Mouse (Mus musculus) right cerebral cortex, postnatal 4 days (tissue): ENCODE measurements around the gene Cela2a.
A peak's percentile ranks its signal among the peaks of the same experiment; 100 is the strongest.

Experiments
- DNase-seq: peaks from one replicate; pipeline ENCODE4 v3.0.0-alpha.2; 2022

Gene Cela2a

DNA sequence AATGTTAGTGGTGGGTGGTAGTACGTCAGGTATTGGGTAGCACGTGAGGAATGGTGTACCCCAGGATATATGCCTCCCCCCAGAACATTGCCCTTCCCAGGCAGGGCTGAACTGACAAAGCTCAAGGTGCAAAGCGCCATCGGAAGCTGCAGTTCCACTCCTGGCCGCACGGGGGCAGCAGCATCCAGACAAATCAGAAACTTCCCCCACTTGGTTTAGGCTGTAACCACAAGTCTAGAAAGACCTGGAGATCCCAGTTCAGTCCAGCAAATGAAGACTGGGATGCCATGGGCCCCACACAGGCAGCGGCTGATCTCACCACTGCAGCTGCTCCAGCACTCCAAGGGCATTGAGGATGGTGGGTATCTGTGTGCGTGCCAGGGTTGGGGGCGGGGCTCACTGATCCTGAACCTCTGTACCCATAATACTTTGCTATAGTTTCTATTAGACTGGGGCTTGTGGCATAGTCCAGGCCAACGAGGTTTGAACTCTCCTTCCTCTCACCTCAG, 31.5 kb upstream of the Cela2a start:
- peak; percentile 85 for DNase-seq

DNA sequence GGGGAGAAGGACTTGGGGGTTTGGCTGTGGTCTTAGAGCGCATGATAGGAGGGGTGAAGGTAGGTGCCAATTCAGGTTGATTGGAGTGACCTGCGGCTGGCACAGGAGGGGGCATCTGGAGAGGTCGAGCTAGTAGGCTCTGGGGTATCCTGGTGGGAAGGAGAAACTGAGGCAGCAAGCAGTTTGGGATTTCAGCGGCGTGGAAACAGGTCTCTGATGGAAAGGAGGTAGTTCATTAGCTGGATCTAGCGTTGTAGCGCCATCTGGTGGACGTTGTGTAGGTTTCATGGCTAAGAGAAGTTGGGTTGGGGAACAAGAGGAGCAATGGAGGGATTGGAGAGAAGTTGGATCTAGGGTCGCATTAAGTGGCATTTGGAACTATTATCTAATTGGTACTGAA, 27.5 kb upstream of the Cela2a start:
- DNase-seq: peak; percentile 74

DNA sequence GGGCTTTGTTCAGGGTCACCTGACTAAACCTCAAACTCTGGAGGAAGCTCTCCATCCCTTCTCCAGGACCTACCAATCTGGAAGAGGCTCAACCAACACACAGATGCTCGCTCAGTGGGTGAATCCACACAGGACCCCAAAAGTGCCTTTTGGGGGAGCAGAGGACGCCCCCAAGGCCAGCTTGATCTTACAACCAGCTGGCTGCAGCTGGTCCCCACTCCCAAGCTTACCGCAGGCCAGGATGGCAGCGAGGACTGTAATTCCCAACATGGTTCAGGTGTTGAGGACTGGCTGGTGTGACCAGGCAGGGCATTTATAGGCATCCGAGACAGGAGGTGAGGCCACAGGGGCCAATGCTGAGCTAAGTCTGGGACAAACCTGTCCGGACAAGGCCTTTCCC, 20.0 kb upstream of the Cela2a start, which contains the start of gene Ctrc:
Ctrc (minus strand) TSS at position 361 of the 400 bp plus-strand sequence.
- DNase-seq: no peak

DNA sequence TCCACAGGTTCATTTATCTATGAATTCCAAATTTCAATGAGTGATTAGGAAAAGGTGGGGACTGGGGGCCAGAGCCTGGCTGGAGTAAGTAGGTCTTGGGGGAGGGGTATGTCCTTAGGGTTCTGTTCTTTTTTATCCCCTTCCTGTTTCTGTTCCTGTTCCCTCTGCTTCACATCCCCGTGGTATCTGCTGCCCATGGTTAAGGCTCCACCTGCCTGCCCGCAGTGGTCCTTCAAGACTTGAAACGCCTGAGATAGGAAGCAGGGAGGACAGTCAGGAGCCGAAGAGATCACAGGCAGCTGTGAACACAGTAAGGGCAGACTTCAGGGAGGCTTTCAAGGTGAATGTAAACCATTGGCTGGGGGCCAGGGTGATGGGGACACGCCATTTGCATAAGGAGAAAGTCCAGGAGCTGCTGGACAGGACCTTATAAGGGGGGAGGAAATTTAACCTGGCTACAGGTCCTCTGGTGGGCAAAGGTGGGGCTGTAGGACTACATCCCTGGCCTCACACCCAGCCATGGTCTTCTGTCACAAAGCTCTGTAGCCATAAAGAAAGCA, 8.7 kb upstream of the Cela2a start:
- DNase-seq: no peak

DNA sequence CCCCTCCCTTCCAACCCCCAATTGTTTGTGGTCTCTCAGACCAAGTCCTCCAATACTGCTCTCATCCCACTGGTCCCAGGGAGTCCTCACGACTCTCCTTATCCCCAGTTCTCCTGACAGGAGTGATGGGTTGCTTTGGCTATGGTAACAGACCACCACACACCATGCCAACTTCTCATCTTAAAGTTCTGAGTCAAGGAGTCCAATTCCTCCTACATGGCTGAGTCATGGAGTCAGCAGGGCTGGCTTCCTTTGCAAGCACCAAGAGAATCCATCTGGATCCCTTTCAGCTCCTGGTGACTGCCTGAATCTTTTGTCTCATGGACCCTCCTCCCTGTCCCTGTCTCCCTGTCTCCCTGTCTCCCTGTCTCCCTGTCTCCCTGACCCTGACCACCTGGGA, 8.0 kb upstream of the Cela2a start:
- no peak for DNase-seq

DNA sequence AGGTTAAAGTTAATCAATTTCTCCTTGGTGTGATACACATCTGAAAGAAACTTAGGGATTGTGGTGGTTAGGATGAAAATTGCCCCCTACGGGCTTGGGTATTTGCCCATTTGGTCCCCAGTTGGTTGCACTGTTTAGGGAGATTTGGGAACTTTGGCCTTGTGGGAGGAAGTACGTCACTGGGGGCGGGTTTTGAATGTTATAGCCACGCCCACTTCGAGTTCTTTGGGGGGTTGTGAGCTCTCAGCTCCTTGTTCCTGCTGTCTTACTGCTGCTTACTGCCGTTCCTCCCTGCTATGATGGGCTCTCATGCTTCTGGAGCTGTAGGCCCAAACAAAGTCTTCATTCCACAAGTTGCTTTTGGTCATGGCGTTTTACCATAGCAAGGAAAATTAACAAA, 5.4 kb upstream of the Cela2a start:
- no peak for DNase-seq

DNA sequence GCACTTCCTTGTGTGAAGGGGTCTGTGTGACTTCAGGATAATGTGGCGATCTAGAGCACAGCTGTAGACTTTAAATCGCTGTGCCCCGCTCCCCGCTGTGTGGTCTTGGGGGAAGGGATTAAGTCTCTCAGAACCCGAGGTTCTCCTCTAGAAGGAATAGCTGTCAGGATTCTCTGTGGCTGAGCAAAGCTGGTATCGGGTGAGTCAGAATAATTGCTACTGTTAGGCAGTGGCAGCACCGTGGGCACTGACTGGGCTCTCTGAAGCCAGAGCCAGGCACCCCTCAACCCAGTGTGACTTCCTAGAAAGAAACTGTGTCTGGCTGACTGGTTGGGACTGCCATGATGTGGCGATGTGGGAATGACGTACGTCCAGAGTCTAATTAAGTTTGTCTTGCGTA, 4.4 kb upstream of the Cela2a start:
- no peak for DNase-seq

DNA sequence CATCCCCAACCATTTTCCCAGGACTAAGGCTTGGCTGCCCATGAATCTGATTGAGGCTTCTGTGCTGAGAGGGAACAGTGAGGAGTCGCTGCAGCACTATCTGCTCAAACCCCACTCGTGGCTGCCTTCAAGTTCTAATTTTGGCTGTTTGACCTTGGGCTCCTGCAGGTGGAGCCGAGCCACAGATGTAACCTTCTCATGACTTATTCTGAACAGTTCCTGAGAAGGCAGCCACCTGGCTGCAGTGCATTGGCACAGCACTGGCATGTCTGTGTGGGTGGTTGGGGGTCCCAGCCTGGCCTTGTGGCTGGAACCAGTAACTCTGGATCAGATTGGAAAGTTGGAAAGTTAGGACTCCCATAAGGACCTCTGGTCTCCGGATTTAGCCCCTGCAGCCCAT, 2.2 kb upstream of the Cela2a start:
- DNase-seq: no peak

DNA sequence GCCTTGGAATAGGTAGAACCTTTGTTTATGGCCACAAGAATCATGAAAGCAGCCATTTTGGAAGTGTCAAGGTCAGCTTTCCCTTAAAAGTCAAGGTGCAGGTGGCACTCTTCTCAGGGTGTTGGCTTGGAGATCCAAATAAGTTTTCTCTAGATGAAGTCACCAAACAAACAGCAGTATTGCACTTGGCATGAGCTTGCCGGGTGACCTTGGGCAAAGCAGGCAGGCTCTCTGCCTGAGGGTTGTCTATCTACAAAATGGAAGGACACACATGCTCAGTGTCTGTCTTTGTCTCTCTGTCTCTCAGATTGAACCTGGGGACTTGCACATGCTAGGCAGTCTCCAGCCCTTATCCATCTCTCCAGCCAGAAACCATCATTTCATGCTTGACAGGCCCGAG, 1.4 kb upstream of the Cela2a start:
- DNase-seq: no peak

DNA sequence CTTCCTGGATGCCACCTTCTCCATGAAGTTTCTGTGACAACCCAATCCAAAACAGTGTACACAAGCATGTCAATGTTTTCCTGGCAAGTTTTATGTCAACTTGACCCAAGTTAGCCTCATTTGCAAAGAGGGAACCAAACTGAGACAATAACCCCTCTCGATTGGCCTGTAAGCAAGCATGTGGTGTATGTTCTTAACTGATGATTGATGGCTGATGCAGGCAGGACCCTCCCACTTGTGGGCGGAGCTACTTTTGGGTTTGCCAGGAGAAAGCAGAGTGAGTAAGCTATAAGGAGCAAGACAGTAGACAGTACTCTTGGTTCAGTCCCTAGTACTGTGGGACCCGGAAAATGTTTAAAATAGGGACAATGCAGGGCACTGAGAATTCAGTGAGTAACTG, 3.0 kb downstream of the Cela2a start:
- no peak for DNase-seq

DNA sequence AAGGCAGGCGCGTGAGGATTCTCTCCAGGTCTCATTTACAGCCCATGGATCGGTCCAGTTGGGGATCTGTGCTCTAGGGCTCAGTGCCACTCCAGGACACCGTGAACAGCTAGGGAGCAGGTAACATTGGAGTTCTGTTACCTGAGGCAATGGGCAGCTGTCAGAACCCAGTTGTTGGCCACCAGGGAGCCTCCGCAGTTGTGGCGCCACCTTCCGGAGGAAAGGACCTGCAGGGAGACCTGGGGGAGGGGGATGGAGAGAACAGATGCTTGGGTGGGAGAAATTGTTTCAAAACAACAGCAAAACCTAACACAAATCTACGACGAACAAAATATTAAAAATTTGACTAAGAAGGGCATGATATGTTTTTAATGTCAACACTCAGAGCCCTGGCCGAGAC, 3.9 kb downstream of the Cela2a start:
- DNase-seq: peak; percentile 19

DNA sequence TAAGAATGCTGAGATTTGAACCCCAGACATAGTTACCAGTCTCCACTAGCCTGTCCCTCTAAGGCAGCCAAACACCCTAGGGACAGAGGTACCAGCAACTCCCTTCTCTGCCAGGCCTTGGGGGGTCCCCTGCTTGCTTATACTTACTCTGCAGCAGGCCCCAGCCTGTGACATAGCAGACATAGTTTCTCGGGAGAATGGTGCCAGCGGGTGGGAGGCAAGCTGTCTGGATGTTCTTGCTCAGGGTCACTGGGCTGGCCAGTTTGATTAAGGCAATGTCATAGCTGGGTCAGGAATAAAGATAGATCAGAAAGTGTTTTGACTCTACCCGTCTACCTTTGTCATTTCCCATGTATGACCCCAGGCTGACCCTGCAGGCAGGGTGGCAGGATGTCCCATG, 4.8 kb downstream of the Cela2a start:
- DNase-seq: no peak

DNA sequence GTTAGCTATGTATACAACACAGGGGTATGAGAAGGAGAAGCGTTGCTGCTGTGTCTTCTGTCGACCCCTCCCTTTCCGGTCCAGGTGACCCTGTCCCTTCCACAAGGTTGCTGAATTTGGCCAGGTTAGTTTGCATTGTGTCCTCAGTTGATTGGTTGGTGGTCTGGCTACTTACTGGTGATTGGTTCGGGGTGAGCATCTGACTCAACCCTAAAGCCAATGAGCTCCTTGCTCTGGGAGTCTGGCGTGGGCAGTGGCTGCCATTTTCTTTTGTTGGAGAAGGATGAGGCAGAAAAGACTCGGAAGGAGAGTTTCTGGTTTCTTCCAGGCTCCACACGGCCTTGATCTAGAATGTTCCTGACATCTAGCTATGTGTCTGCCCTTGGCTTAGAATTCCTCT, 6.6 kb downstream of the Cela2a start:
- no peak for DNase-seq

DNA sequence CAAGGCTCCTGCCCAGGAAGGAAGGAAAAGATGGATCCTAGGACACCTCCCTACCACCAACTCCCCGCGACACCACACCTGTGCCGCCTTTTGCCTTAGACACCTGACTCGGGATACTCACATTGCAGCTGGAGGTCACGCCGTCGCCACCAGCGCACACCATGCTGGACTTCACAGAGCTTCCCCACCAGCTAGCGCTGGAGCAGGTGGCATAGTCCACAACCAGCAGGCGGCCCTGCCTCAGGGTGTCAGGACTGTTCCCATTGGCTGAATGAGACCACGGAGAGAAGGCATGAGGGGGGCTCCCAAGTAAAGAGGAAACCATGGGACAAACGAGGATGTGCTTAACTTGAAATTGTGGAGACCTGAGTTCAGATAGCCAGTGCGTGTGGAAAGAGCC, 7.1 kb downstream of the Cela2a start:
- DNase-seq: no peak

DNA sequence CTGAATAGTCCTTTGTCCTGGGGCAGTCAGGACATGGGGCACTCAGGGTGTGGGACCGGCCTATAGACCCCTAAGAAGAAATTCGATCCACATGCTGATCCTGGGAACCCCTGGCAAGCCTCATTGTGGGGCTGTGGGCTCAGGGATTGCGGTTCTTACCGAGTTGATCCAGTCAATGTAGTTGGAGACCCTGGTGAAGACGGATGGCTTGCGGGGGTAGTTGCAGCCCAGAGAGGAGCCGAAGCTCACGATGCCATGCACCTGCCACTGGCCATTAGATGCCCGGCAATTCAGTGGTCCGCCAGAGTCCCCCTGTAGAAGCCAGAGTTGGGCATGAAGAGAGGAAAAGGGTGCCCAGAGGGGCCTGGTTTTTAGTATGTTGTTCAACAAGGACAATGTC, 8.3 kb downstream of the Cela2a start:
- DNase-seq: no peak

DNA sequence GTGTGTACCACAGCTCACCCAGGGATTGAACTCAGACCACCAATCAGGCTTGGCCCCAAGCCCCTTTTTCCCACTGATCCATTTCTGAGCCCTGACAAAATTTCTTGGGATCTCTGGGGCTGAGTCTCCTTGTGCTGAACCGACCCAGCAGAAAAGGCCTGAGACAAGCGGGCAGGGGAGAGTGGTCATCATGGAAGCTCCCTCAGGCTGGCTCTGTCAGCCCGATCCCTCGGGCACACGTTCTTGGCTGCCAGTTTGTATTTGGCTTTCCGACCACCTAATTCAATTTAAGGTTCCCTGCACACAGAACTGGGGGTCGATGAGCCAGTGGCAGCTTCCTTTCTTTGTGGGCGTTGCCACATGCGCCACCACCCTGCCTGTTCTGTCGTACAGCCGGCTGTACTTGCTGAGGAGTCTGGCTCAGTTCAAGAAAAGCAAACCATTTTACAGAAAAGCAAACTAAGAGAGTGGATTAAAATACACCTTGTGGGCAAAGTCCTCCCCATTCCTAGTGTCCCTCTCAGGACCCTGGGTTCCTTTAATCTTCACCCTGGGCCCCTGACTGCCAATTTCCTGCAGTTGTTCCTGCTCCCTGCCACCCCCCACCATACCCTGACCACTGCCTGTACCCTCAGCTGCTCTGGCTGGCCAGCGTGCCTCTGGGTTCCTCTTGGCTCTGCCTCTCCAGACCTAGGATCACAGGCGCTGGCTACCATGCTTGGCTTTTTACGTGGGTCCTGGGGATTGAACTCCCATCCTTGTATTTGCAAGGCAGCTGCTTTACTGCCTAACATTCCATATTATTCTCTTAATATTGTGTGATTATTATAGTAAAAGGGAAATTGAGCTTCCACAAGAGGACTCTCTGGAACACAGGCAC, 8.9 kb downstream of the Cela2a start:
- DNase-seq: no peak

DNA sequence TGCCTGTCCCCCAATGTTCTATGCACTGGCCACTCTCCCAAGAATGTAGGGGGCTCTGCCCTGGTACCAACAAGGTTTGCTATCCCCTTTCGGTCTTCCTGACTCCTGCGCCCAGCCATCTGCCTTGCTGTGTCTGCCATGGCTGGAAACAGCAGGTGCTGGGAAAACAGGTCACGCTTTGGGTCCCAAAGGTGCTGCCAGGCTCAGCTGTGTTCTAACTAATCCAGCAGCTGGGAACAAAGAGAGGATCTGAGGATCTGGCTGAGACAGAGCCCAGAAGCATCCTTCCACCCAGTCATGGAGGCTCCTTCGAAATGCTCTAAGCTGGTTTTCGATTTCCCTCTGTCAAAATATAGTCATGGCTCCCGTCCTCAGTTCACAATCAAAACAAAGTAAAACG, 9.7 kb downstream of the Cela2a start:
- DNase-seq: no peak

DNA sequence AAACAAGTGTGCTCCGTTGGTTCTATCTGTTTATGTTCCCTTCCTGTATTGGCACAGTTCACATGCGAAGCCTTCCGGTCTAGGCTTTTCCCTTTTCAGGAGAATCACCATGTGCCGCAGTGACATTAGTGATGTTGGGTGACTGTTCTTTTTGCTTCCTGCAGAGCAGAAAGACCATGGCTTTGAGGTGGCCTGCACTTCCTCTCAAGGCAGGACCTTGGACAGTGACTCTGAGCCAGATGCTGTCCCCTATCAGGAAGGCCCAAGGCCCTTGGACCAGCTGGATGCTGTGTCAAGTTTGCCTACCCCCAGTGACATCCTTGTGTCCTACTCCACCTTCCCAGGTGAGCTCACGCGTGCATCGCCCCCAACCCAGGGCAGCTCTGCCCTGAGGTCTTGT, 14.6 kb downstream of the Cela2a start:
- DNase-seq: no peak

DNA sequence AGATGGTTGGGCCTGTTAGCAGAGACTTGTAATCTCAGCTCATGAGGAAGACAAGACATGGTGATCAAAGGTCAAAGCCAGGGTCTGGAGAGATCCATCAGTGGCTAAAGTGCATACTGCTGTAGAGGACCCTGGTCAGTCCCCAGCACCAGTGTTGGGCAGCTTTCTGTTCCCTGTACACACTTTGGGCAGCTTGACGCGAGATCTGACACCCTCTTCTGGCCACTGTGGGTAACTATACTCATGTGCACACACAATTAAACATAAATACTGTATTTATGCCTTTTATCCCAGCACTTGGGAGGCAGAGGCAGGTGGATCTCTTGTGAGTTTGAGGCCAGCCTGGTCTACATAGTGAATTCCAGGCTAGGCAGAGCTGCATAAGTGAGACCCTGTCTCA, 15.0 kb downstream of the Cela2a start:
- no peak for DNase-seq

DNA sequence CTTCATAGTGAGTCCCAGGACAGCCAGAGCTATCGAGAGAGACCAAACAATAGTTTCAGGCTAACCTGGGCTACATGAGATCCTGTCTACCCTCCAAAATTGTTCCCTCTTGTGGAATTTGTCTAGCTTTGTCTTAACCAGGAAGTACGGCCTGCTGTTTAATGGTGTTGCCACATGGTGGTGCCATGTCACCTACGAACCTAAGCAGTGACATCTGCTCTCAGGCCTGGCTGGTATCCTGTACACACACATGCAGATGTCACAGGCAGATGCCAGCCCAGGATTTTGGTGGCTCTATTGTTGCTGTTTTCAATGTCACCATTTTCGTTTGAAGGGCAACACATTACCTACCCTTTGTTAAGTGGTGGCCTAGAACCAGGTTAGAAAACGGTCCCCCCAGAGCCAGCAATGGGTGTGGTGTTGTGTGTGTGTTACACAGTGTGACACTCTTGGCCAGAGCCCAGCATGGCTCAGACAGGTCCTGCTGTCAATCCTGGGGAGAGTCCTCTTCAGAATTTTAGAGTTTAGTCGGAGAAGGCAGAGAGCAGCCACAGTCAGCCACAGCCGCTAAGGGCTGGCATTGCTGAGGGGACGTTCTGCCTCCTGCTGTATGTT, 16.0 kb downstream of the Cela2a start:
- DNase-seq: no peak

DNA sequence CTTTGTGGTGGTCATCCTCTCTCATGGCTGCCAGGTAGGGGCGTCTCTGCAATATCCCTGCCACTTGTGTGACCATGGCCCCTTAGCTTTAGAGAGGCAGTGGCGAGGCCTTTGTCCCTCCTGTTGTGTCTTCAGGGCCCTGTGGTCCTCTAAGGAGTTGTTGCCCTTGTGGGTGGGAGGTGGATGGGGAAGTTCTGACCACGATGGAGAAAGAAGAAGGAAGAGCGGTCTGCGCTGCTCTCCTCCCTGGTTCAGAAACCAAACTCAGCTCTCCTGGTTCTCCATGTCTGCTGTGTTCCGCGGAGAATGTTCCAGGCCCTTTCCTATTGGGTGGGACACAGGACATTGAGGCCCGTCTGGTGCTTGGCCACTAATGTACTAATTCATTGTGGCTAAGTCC, 20.1 kb downstream of the Cela2a start:
- DNase-seq: no peak

DNA sequence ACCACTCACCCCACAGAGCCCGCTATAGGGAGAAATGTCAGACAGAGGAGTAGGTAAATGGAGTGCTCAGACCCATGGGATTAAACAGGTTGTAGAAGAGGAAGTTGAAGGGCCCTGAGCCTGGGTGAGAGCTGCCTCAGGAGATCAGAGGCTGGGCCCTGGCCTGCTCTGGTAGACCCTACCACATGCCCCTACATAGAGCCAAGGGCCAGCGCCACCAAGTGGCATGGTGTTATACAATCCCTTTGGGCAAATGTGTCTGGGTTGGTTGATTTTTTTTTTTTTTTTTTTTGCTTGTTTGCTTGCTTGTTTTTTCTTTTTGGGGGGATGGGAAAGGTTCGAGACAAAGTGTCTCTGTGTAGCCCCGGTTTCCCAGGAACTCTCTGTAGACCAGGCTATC, 21.9 kb downstream of the Cela2a start:
- DNase-seq: no peak

DNA sequence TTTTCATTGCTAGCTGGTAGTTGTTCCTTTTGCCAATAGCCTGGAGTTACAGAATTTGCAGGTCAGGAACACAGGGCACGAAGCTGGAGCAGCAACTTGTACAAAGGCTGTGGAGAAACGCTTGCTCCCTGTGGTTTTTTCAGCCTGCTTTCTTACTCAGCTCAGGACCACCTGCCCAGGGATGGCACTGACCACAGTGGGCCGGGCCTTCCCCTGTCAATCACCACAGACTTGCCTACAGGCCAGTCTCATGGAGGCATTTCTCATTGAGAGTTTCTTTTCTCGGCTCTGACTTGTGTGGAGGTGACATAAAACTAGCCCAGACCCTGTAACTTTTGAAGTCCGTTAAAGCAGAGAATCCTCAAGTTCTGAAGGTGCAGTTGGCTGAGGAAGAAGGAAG, 28.4 kb downstream of the Cela2a start:
- no peak for DNase-seq

DNA sequence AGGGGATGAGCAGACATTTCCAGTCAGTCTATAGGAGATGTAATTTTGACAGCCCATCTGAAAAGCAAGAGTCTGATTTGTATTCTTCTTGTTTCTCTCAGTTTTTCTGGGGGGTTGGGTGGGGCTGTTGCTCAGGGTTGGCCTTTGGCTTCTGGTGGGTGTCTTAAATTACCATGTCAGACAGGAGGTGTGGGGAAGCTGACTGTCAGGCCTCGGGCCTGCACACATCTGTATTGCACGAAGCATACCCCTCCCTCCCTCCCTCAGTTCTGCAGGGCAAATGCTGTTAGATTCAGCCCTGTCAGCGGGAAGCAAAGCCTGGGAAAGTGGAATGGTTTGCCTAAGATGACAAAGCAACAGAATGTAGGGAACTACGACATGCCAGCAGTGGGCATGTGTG, 29.0 kb downstream of the Cela2a start:
- no peak for DNase-seq
